Mouse (Mus musculus): ENCODE results near the gene Arfgef2. TPM values are rescaled to one million over a fixed set of nuclear protein-coding genes. Genes with fewer than 3 reads are reported as not detected.

Arfgef2 gene
- polyA plus RNA-seq (2015; fragmentation: Nextera tagmentation; extraction: Ambion mirVana) = 3.4 and 5.1 TPM in 2 replicates

DNA sequence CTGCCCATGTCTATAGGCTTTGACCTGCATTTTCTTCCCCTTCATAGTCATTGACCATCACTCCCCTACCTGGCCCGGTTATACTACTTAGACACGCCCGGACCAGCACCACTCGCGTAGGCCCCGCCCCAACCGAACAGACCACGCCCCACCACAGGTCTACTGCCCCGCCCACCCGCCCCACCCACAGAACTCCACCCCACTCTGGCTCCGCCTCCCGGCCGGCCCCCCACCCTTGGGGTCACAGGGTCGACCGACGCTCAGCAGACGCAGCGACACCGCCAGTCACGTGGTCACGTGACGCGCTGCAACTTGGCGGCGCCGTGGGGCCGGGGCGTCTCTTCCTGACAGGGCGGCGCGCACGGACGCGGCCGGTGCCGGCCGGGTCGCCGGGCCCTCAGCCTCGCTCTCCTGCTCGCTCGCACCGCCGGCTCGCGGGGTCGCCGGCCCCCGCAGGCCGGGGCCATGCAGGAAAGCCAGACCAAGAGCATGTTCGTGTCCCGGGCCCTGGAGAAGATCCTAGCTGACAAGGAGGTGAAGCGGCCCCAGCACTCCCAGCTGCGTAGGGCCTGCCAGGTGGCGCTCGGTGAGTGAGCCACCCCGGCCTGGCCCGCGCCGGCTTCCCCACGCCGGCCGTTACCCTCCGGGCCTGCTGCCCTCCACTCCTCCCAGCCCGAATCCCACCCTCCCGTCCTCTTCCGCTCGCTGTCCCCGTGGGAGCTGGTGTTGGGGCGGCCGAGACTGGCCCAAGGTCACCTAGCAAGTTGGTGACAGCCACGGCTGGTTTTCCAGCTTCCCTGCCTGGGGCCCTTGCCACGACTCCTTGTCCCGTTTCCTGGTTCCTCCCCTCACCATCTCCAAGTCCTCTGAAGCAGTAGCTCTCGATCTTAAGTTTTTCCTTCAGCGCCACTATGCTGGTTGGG lies at the start of gene Arfgef2:
Gene Arfgef2, plus strand, starts transcription at position 339 of the 923 bp plus-strand sequence.
- peaks cover 43% of the 10 kb centered on the region for H3K4me1 ChIP-seq (replicated peaks)
- H3K27ac ChIP-seq = peak within 1 kb of the TSS; percentile 86
- ATAC-seq (ENCODE audit: low read depth) = peak; percentile 90
- peak within 1 kb of the TSS; percentile 85 for H3K4me3 ChIP-seq (replicated peaks)
- under 1% methylated on average over 61 of the region's 76 CpGs for WGBS (ENCODE audit: insufficient replicate concordance)
- H3K36me3 ChIP-seq = no peaks in the 10 kb centered on the region
- H3K27me3 ChIP-seq = 0 out of 2 replicates have a peak, but pooled peaks cover 3% of the 10 kb centered on the region
- DNase-seq = peak; percentile 83
- no peaks in the 10 kb centered on the region for H3K9me3 ChIP-seq (replicated peaks)
- H3K9ac ChIP-seq = peak within 1 kb of the TSS; percentile 93
- H3K4me2 ChIP-seq = peak within 1 kb of the TSS; percentile 91

DNA sequence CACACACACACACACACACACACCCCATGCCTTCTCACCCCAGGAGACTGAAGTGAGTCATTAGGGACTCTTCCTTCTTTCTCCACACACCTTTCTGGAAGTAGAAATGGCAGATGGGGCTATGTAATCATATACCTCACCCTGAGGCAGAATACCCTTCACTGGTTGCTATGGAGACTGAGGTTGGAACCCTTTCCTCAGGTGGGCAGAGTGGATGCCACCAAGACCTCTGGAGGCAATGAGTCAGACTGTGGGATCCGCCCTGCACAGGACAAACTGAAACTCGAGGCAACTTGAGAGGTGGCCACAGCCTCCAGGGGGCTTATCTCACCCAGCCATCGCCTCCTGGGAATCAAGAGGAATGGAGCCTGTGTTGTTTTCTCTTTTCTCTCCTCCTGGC lies 47.4 kb upstream of the Arfgef2 start:
- no peaks in the 10 kb centered on the region for H3K36me3 ChIP-seq
- no peak overlapping the region for H3K4me3 ChIP-seq (replicated peaks)
- ATAC-seq (ENCODE audit: low read depth) (no peak), DNase-seq (no peak)
- H3K27me3 ChIP-seq = peaks cover 12% of the 10 kb centered on the region; the same call in 1 of the 2 replicates
- no peak overlapping the region for H3K27ac ChIP-seq
- H3K4me2 ChIP-seq = no peak overlapping the region
- H3K4me1 ChIP-seq (replicated peaks) = no peaks in the 10 kb centered on the region; the same call in 1 of the 2 replicates
- H3K9me3 ChIP-seq (replicated peaks) = no peaks in the 10 kb centered on the region
- no peak overlapping the region for H3K9ac ChIP-seq
- 6% methylated on average over 3 of the region's 3 CpGs for WGBS (ENCODE audit: insufficient replicate concordance)

GRCm38 (mm10) chr2:166764051-166764450 lies 41.3 kb upstream of the Arfgef2 start:
- H3K4me2 ChIP-seq = no peak overlapping the region
- no peak for DNase-seq
- H3K4me1 ChIP-seq (replicated peaks) = no peaks in the 10 kb centered on the region
- H3K4me3 ChIP-seq (replicated peaks) = no peak overlapping the region
- no peak overlapping the region for H3K9ac ChIP-seq
- no peaks in the 10 kb centered on the region for H3K9me3 ChIP-seq (replicated peaks)
- H3K36me3 ChIP-seq = no peaks in the 10 kb centered on the region
- no peaks in the 10 kb centered on the region for H3K27me3 ChIP-seq
- WGBS (ENCODE audit: insufficient replicate concordance) = 60% methylated on average over 5 of the region's 5 CpGs
- no peak for ATAC-seq (ENCODE audit: low read depth)
- H3K27ac ChIP-seq = no peak overlapping the region

GRCm38 (mm10) chr2:166767591-166767990 lies 37.8 kb upstream of the Arfgef2 start:
- H3K4me3 ChIP-seq (replicated peaks) = no peak overlapping the region
- no peak for ATAC-seq (ENCODE audit: low read depth)
- H3K9ac ChIP-seq = no peak overlapping the region
- no peaks in the 10 kb centered on the region for H3K36me3 ChIP-seq
- no peak for DNase-seq
- H3K9me3 ChIP-seq (replicated peaks) = no peaks in the 10 kb centered on the region
- H3K4me1 ChIP-seq (replicated peaks) = 0 out of 2 replicates have a peak, but pooled peaks cover 3% of the 10 kb centered on the region
- 67% methylated on average over 9 of the region's 9 CpGs for WGBS (ENCODE audit: insufficient replicate concordance)
- no peak overlapping the region for H3K27ac ChIP-seq
- no peak overlapping the region for H3K4me2 ChIP-seq
- no peaks in the 10 kb centered on the region for H3K27me3 ChIP-seq

DNA sequence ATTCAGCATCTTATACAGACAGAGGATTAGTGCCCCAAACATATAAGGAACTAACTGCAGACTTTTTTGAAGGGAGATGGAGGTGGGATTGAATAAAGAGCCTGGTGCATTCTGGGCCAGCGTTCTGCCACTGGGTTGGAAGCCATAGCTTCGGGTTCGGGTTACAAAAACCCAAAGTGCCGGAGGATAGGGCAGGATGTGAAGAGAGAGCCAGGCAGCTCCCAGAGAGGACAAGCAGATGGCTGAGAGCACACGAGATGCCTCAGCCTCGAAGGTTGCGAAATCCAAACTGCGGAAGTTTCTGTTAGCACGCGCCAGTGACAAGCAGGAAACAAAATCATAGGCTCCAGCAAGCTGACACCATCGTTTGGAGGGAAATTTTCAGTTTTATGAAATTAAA lies 34.0 kb upstream of the Arfgef2 start:
- no peaks in the 10 kb centered on the region for H3K36me3 ChIP-seq
- peak overlapping the region; percentile 21; the same call in 1 of the 2 replicates for H3K4me2 ChIP-seq
- H3K9ac ChIP-seq = no peak overlapping the region
- H3K9me3 ChIP-seq (replicated peaks) = no peaks in the 10 kb centered on the region
- DNase-seq (no peak), ATAC-seq (ENCODE audit: low read depth) (no peak)
- no peaks in the 10 kb centered on the region for H3K27me3 ChIP-seq
- 13% methylated on average over 11 of the region's 11 CpGs for WGBS (ENCODE audit: insufficient replicate concordance)
- H3K4me3 ChIP-seq (replicated peaks) = no peak overlapping the region
- H3K27ac ChIP-seq = no peak overlapping the region
- 0 out of 2 replicates have a peak, but pooled peaks cover 3% of the 10 kb centered on the region for H3K4me1 ChIP-seq (replicated peaks)

- no peak overlapping the region for H3K4me2 ChIP-seq
- H3K4me1 ChIP-seq (replicated peaks) = 0 out of 2 replicates have a peak, but pooled peaks cover 3% of the 10 kb centered on the region
- ATAC-seq (ENCODE audit: low read depth) = no peak
- no peak overlapping the region for H3K4me3 ChIP-seq (replicated peaks)
- H3K36me3 ChIP-seq = no peaks in the 10 kb centered on the region
- H3K27me3 ChIP-seq = no peaks in the 10 kb centered on the region
- no peaks in the 10 kb centered on the region for H3K9me3 ChIP-seq (replicated peaks)
- DNase-seq = no peak
- no peak overlapping the region for H3K9ac ChIP-seq
- no peak overlapping the region for H3K27ac ChIP-seq
- 66% methylated on average over 10 of the region's 10 CpGs for WGBS (ENCODE audit: insufficient replicate concordance)
These were observed 31.8 kb upstream of the Arfgef2 start for GRCm38 (mm10) chr2:166773587-166773986.

DNA sequence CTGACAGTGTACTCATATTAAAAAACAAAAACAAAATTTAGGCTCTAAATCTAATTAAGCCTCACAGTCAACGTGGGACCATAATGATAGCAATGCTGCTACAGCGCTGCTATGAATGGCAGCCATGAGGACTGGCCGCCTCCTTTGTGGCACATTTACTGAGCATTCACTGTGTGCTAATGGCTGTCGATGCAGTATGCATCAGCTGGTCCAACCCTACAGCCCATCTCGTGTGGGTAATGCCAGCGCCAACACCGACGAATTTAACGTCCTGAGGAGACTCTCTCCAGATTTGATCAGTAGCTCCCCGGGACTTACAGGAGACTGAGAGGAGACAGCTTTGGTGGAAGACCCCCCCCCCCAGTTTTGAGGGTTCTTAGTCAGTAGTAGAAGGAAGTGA lies 31.1 kb upstream of the Arfgef2 start:
- Histone ChIP-seq H3K4me1 (replicated peaks) (0 out of 2 replicates have a peak, but pooled peaks cover 3% of the 10 kb centered on the region), H3K36me3 (no peaks in the 10 kb centered on the region), H3K9ac (no peak overlapping the region), H3K9me3 (replicated peaks) (no peaks in the 10 kb centered on the region), H3K4me2 (no peak overlapping the region), H3K27me3 (no peaks in the 10 kb centered on the region), H3K27ac (no peak overlapping the region), H3K4me3 (replicated peaks) (no peak overlapping the region)
- no peak for ATAC-seq (ENCODE audit: low read depth)
- no peak for DNase-seq
- WGBS (ENCODE audit: insufficient replicate concordance) = 64% methylated on average over 10 of the region's 10 CpGs

DNA sequence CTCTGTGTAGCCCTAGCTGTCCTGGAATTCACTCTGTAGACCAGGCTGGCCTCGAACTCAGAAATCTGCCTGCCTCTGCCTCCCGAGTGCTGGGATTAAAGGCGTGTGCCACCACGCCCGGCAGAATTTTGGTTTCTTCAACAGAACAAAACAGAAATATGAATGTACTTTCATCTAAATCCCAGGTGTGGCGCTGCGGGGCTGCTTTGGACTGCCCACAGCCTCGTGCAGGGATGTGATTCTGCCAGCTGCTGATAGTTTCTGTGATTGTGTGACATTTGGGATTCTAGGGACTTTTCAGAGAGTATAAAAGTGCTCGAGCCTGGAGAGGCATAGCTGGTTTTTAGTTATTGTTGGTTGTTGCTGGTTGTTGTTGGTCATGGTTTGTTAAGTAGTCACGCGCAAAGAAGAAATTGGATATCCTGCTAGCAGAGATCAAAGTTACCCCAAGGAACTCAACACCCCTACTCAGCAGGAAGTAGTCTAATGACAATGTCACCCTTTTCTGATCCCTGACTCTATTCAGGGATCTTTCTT lies 30.0 kb upstream of the Arfgef2 start:
- ATAC-seq (ENCODE audit: low read depth) = no peak
- Histone ChIP-seq H3K4me2 (no peak overlapping the region), H3K27ac (no peak overlapping the region), H3K4me3 (replicated peaks) (no peak overlapping the region), H3K9ac (no peak overlapping the region), H3K36me3 (no peaks in the 10 kb centered on the region), H3K9me3 (replicated peaks) (no peaks in the 10 kb centered on the region), H3K4me1 (replicated peaks) (0 out of 2 replicates have a peak, but pooled peaks cover 3% of the 10 kb centered on the region), H3K27me3 (no peaks in the 10 kb centered on the region)
- WGBS (ENCODE audit: insufficient replicate concordance) = 60% methylated on average over 11 of the region's 11 CpGs
- no peak for DNase-seq

- ATAC-seq (ENCODE audit: low read depth) = no peak
- H3K4me3 ChIP-seq (replicated peaks) = no peak overlapping the region
- DNase-seq = no peak
- no peaks in the 10 kb centered on the region for H3K36me3 ChIP-seq
- no peaks in the 10 kb centered on the region for H3K9me3 ChIP-seq (replicated peaks)
- no peaks in the 10 kb centered on the region for H3K27me3 ChIP-seq
- 6% methylated on average over 2 of the region's 2 CpGs for WGBS (ENCODE audit: insufficient replicate concordance)
- no peak overlapping the region for H3K4me2 ChIP-seq
- peaks cover under 1% of the 10 kb centered on the region; the same call in 1 of the 2 replicates for H3K4me1 ChIP-seq (replicated peaks)
- no peak overlapping the region for H3K9ac ChIP-seq
- no peak overlapping the region for H3K27ac ChIP-seq
These were observed 29.1 kb upstream of the Arfgef2 start for GRCm38 (mm10) chr2:166776272-166776671.

GRCm38 (mm10) chr2:166779956-166780355 lies 25.4 kb upstream of the Arfgef2 start:
- Histone ChIP-seq H3K9ac (no peak overlapping the region), H3K4me1 (replicated peaks) (no peaks in the 10 kb centered on the region; the same call in 1 of the 2 replicates), H3K9me3 (replicated peaks) (no peaks in the 10 kb centered on the region), H3K4me3 (replicated peaks) (no peak overlapping the region), H3K27me3 (no peaks in the 10 kb centered on the region), H3K4me2 (no peak overlapping the region), H3K36me3 (no peaks in the 10 kb centered on the region), H3K27ac (no peak overlapping the region)
- no peak for DNase-seq
- 74% methylated on average over 8 of the region's 8 CpGs for WGBS (ENCODE audit: insufficient replicate concordance)
- no peak for ATAC-seq (ENCODE audit: low read depth)

DNA sequence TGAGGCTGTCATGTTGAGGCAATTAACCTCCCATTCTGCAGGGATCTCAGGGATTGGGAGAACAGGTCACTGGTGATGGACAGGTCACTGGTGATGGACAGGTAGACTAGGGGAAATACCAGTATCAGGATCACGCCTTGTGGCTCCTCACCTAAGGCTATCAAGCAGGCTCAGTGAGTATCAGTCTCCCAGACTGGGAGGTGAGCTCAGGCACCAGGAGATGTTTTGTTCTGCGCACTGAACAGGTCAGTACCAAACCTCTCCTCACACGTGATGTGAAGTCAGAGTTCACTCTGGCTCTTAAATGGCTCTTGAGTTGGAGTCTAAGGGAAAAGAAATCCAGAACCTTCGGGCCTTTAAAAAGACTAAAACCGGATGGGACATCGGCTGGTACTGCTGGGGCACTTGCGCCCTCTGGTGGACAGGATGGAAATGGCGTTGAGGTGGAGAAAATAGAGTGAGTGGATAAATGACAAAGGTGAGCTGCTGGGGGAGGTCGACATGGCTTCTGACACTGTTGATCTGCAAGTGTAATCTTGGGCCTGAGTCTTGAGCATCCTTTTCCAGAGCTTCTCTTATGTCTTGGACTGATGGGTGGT lies 24.3 kb upstream of the Arfgef2 start:
- Histone ChIP-seq H3K27me3 (peaks cover 10% of the 10 kb centered on the region), H3K27ac (no peak overlapping the region), H3K4me2 (no peak overlapping the region), H3K9ac (no peak overlapping the region), H3K36me3 (no peaks in the 10 kb centered on the region), H3K4me1 (replicated peaks) (peaks cover 8% of the 10 kb centered on the region), H3K9me3 (replicated peaks) (no peaks in the 10 kb centered on the region), H3K4me3 (replicated peaks) (no peak overlapping the region)
- ATAC-seq (ENCODE audit: low read depth) = 0 out of 2 replicates have a peak, but pooled peaks have one; percentile 26
- WGBS (ENCODE audit: insufficient replicate concordance) = 10% methylated on average over 9 of the region's 9 CpGs
- DNase-seq = peak; percentile 47

Measured in liver, embryonic 13.5 days (tissue).